Mouse (Mus musculus) hindbrain, embryonic 10.5 days (tissue): ENCODE measurements at regions not wholly inside any gene's neighbourhood (a gene's known extent, or its start where the extent isn't known, plus 50 kb on each side); places are given as distances from the start of the nearest gene placed in this dataset.

Experiments
- DNase-seq: peaks from one replicate; pipeline ENCODE4 v3.0.0-alpha.2; 2017; ENCODE audit warnings: low spot score
- H3K27ac ChIP-seq: fragments of 300-500 bp; sonication (generic); 2 replicates; pipeline ENCODE4 v1.5.1; 2016; ENCODE audit warnings: mild to moderate bottlenecking, moderate library complexity
- H3K27me3 ChIP-seq: fragments of 300-500 bp; sonication (generic); 2 replicates; pipeline ENCODE4 v1.6.1; 2016; ENCODE audit warnings: mild to moderate bottlenecking; ENCODE audit not compliant: poor library complexity, insufficient read depth, severe bottlenecking
- H3K36me3 ChIP-seq: fragments of 300-500 bp; sonication (generic); 2 replicates; pipeline ENCODE4 v1.6.1; 2016; ENCODE audit warnings: mild to moderate bottlenecking, moderate library complexity
- H3K4me1 ChIP-seq: fragments of 300-500 bp; sonication (generic); replicated peaks from 2 replicates; pipeline ENCODE4 v1.6.1; 2016; ENCODE audit warnings: mild to moderate bottlenecking
- H3K4me3 ChIP-seq: fragments of 300-500 bp; sonication (generic); 2 replicates; pipeline ENCODE4 v1.5.1; 2016; ENCODE audit warnings: mild to moderate bottlenecking, moderate library complexity
- H3K9me3 ChIP-seq: fragments of 300-500 bp; sonication (generic); 2 replicates; pipeline ENCODE4 v1.6.1; 2016; ENCODE audit warnings: mild to moderate bottlenecking, moderate library complexity
- WGBS: fragments of 180-500 bp; shearing (Covaris S2); methylation state at CpG from one replicate; pipeline ENCODE4 v1.1.7; 2016; 5-methylcytosine and 5-hydroxymethylcytosine counted together

DNA sequence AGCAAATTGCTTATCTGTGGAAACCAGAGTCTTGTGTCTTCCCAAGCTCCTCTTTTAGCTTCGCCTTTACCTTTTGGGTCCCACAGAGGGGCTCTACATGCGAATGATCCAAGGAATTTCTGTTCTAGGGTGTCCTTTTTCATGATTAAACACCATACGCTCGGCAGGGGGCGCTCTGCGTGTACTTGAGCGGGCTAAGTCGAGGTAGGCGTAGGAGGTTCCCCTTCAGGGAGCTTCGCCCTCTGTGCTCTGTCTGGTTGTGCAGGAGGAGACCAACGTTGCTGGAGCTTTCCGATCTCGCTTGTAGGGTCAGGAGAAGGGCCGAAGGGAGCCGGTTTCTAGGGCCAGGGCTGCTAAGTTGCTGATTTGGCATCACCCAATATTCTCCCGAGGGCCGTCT lies 310.7 kb upstream of the 4930535I16Rik start:
- WGBS = 14% methylated on average over 17 of the region's 17 CpGs
- peak overlapping the region; percentile 9; the same call in 1 of the 2 replicates for H3K27ac ChIP-seq
- DNase-seq = peak; percentile 84
- H3K9me3 ChIP-seq = 0 out of 2 replicates have a peak, but pooled peaks cover 4% of the 10 kb centered on the region
- H3K4me3 ChIP-seq = no peak overlapping the region
- H3K27me3 ChIP-seq = peaks cover 50% of the 10 kb centered on the region
- no peaks in the 10 kb centered on the region for H3K36me3 ChIP-seq
- H3K4me1 ChIP-seq = peaks cover 15% of the 10 kb centered on the region; the same call in 1 of the 2 replicates

DNA sequence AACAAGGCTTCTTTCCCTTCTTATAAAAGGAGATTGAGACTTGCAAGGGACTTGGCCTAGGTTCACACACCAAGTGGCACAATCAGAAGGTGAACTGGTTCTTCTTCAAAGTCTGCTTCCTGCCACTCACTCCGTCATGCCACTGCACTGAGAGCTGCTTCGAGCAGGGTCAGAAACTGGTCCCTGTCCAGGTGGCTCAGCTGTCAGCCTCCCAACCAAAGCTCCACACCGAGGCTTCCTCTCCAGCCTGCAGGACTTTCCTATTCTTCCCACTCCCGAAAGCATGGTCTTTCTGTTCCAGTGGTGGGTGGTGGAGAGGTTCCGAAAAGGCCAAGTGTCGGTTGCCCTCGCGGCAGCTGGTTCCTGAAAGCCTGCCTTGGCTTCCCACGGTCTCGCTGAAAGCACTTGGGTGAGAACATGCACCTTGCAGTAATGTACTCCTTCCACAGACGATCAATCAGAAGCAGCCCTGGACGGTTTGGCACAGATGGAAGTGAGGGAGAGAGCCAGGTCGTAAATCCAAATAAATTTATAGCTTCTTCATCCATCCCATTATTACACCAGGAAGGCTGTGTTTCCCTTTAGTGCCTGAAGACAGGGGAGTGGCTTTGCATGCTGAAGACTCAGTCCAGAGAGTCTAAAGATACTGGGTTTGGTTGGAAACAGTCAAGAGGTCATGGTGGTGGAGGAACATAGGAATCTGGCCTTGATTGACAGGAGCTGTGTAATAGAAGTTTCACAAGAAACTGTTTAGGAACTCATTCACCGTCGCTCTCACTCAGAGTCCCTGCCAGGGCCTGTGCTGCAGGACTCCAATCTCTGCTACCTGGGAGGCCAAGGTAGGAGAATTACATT lies 306.1 kb upstream of the 4930535I16Rik start:
- Histone ChIP-seq H3K27ac (no peak overlapping the region), H3K4me3 (no peak overlapping the region), H3K4me1 (peaks cover 7% of the 10 kb centered on the region; the same call in 1 of the 2 replicates), H3K36me3 (no peaks in the 10 kb centered on the region), H3K9me3 (no peaks in the 10 kb centered on the region), H3K27me3 (peaks cover 44% of the 10 kb centered on the region)
- no peak for DNase-seq
- 79% methylated on average over 15 of the region's 15 CpGs for WGBS

DNA sequence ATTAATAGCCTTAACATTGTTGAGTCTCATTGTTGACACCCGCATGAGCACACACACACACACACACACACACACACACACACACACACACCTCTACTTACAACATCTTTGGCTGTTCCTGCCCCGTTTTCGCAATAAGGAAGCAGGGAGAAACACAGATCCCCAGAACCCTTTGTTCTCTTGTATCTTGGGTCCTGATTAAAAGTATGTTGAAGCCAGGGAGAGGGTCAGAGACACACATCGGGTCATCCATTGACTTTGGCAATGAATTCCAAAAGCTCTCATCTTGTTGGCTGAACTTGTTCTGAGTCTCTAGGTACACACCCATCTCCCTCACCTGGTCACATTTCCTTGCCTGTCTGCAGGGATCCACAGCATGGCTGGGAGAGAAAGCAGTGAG lies 303.9 kb upstream of the 4930535I16Rik start:
- no peaks in the 10 kb centered on the region for H3K36me3 ChIP-seq
- DNase-seq = no peak
- H3K4me1 ChIP-seq = peaks cover 9% of the 10 kb centered on the region
- no peak overlapping the region for H3K27ac ChIP-seq
- H3K4me3 ChIP-seq = no peak overlapping the region
- WGBS = 90% methylated on average over 4 of the region's 4 CpGs
- H3K27me3 ChIP-seq = peaks cover 39% of the 10 kb centered on the region
- no peaks in the 10 kb centered on the region for H3K9me3 ChIP-seq

DNA sequence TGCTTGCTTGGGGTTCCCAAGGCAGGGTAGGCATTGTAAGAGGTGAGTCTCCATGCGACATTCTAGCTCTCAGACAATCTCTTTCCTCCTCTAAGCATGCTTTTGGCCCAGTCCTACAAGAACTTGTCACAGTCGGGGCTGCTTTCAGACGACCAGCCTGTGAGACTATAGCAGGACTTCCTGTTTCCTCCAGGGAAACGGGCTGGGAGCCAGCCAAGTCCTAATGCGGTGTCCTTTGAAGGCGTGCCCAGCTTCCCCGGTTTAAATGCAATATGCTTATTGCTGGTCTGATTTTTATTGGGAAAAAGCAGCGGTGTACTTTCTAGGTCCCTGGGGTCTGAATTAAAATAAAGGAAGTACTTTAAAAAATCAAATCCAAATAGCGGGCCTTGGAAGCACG lies 299.4 kb upstream of the 4930535I16Rik start:
- H3K4me3 ChIP-seq = no peak overlapping the region
- WGBS = 63% methylated on average over 10 of the region's 10 CpGs
- H3K27ac ChIP-seq = no peak overlapping the region; the same call in 1 of the 2 replicates
- no peak for DNase-seq
- H3K4me1 ChIP-seq = peaks cover 16% of the 10 kb centered on the region
- H3K27me3 ChIP-seq = peaks cover 13% of the 10 kb centered on the region; the same call in 1 of the 2 replicates
- H3K36me3 ChIP-seq = no peaks in the 10 kb centered on the region
- H3K9me3 ChIP-seq = no peaks in the 10 kb centered on the region

DNA sequence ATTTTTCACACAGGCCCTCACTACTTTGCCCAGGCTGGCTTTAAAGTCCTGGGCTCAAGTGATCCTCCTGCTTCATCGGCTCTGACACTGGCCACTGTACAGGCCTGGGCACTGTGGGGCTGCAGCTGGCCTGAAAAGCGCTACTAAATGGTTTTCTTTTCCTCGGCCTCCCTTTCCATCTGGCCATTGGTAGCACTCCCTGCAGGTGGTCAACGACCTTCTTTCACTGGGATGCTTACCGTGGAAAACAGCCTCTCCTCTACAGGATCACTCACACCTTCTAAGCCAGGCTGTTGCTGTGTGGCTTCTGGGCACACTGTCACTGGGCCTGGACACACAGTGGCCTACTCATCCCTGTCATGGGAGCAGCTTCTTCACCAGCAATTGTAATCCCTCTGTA lies 298.5 kb upstream of the 4930535I16Rik start:
- no peaks in the 10 kb centered on the region for H3K9me3 ChIP-seq
- no peaks in the 10 kb centered on the region for H3K36me3 ChIP-seq
- H3K4me1 ChIP-seq = peaks cover 16% of the 10 kb centered on the region
- no peak overlapping the region for H3K27ac ChIP-seq
- H3K4me3 ChIP-seq = no peak overlapping the region
- H3K27me3 ChIP-seq = 0 out of 2 replicates have a peak, but pooled peaks cover 6% of the 10 kb centered on the region
- 26% methylated on average over 5 of the region's 5 CpGs for WGBS
- no peak for DNase-seq

DNA sequence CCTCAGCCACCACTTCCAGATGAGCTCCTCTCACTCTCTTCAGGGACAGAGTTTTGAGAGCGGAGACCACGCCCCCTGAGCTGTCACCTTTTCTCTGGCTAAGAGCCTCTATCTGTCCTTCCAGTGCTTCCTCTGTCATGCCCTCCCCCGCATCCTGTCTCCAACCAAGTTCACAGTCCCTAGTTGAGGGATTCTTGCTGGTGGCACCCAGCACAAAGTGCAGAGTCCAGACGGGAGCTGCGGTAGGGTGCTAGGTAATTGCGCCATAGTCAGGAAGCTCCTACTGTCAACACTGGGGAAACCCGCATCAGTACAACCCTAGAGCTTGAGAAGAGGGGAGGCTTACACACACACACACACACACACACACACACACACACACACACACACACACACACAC lies 297.3 kb upstream of the 4930535I16Rik start:
- 88% methylated on average over 7 of the region's 7 CpGs for WGBS
- no peak for DNase-seq
- H3K27me3 ChIP-seq = no peaks in the 10 kb centered on the region

DNA sequence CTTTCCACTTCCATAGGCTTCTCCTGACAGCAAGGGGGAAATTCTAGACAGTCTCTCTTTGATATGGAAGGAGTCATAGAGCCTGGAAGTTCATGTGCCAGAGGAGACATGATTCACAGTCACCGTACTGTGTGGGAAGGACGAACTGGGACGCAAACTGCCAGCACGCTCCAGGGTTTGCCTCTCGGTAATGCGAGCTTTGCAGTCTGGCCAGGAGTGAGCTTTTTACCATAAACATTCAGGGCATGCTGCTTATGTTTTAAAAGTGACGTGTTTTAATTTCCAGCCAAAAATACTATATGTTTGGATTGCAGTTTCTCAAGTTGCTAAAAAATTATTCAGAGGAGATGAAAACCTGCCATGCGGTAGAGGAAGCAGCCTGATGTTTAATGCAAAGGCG lies 292.3 kb upstream of the 4930535I16Rik start:
- Histone ChIP-seq H3K9me3 (no peaks in the 10 kb centered on the region), H3K36me3 (no peaks in the 10 kb centered on the region), H3K27me3 (no peaks in the 10 kb centered on the region), H3K4me3 (no peak overlapping the region), H3K4me1 (0 out of 2 replicates have a peak, but pooled peaks cover 2% of the 10 kb centered on the region), H3K27ac (no peak overlapping the region)
- DNase-seq = no peak
- WGBS = 90% methylated on average over 9 of the region's 9 CpGs

More for the DNA sequence above, 297.3 kb upstream of the 4930535I16Rik start:
- no peaks in the 10 kb centered on the region for H3K36me3 ChIP-seq
- H3K4me1 ChIP-seq = peaks cover 16% of the 10 kb centered on the region
- H3K4me3 ChIP-seq = no peak overlapping the region
- no peaks in the 10 kb centered on the region for H3K9me3 ChIP-seq
- no peak overlapping the region for H3K27ac ChIP-seq

DNA sequence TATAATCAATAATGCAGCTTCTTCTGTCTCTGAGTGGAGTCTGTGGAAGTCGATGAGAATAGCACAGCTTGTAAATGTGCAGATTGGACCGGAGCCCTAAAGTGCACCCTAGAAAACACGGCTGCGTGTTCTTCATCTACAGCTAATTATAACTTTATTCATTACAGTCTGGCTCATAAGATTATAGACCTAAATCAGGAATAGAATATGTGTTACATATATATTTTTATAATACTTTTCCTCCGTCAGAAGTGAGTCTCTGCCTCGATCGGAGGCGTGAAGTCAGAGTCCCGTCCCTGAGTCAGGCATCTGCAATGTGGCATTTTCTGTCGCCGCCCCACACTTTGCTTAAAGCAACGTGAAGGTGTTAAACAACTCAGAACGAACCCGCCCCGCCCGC lies 288.7 kb upstream of the 4930535I16Rik start:
- no peak overlapping the region for H3K27ac ChIP-seq
- H3K4me1 ChIP-seq = 0 out of 2 replicates have a peak, but pooled peaks cover 2% of the 10 kb centered on the region
- H3K27me3 ChIP-seq = peaks cover 6% of the 10 kb centered on the region; the same call in 1 of the 2 replicates
- no peaks in the 10 kb centered on the region for H3K36me3 ChIP-seq
- H3K9me3 ChIP-seq = no peaks in the 10 kb centered on the region
- WGBS = 90% methylated on average over 16 of the region's 16 CpGs
- no peak for DNase-seq
- H3K4me3 ChIP-seq = no peak overlapping the region

DNA sequence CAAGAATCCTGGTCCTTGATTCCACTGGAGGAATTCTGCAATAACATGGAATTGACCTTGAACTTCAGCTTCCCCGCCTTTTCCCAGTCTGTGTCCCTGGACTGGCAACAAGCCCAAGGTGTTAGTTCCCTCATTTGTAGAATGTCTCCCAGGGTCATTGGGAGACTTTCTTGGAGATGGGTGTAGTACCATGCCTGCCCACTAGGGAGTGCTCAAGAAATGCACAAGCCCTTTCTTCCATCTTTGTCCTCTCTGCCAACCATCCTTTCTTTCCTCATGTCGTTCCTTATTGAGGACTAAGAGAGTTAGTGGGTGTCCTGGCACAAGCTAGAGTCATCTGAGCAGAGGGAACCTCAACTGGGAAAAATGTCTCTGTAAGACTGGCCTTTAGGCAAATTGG lies 285.9 kb upstream of the 4930535I16Rik start:
- Histone ChIP-seq H3K4me1 (peaks cover 26% of the 10 kb centered on the region), H3K27ac (no peak overlapping the region), H3K9me3 (no peaks in the 10 kb centered on the region), H3K4me3 (no peak overlapping the region), H3K36me3 (no peaks in the 10 kb centered on the region), H3K27me3 (peaks cover 33% of the 10 kb centered on the region)
- WGBS = 72% methylated on average over 2 of the region's 2 CpGs
- no peak for DNase-seq

DNA sequence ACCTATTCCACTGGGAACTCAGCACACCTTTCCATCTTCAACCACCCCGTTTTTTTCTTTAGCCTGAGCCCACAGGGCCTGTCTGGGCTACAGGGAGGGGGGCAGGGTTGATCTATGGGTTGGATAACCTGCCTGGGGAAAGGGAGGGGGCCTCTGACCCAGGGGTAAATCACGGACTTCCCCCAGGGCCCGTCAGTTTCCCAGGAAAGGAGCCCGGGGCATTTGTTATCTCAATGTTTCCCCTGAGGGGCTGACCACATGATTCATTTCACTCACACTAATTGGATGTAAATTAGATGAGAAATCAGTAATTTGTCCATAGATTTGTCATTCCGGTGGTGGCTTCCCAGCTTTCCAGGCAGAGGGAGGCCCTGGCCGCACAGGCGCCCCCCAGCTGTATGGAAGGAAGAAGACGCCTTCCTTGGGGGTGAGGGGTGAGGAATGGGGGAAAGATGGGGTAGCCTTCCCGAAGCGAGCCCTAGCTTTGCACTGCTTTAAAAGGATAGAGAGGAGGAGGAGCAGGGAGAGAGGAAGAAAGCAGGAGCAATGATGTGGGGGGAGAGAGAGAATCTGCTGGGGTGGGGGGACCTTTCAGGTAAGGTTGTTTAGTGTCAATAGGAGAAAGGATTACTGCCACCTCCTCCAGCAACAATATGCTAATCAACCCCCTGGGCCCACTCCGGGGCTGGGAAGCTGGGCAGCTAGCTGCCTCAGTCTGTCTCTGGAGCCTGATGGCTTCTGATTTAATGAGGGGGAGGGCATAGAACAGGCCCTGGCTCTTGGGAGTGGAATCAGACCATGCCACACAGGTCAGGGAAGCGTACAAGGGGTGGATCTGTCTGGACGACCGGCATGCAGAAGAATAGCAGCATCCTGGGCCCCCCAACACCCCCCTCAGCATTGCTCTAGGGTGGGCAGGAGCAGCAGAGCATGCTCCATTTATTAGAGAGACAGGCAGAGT lies 282.3 kb upstream of the 4930535I16Rik start:
- WGBS = 19% methylated on average over 14 of the region's 14 CpGs
- Histone ChIP-seq H3K4me3 (no peak overlapping the region), H3K36me3 (no peaks in the 10 kb centered on the region), H3K27ac (peak overlapping the region; percentile 50), H3K27me3 (peaks cover 57% of the 10 kb centered on the region), H3K9me3 (no peaks in the 10 kb centered on the region), H3K4me1 (peaks cover 39% of the 10 kb centered on the region)
- peak; percentile 30 for DNase-seq

DNA sequence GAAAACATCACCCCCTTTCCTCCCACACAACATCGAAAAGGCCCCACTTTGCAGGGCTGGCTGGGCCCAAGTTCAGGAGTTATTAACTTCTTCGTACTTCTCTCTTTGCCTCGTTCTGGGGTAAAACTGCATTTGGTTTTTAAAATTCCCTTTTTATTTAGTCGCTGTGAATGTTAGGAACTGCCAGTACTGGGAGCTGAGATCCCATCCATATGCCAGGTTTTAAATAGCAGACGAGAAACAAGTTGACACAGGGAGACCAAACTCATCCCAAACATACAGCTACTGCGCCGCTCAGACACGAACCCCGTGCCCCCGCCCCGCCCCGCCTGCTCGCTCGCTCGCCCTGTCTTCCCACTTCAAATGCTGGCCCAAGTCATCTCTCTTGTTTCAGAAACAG lies 281.0 kb upstream of the 4930535I16Rik start:
- Histone ChIP-seq H3K4me3 (no peak overlapping the region), H3K27ac (no peak overlapping the region), H3K9me3 (no peaks in the 10 kb centered on the region), H3K36me3 (no peaks in the 10 kb centered on the region), H3K4me1 (peaks cover 39% of the 10 kb centered on the region), H3K27me3 (peaks cover 64% of the 10 kb centered on the region)
- WGBS = 55% methylated on average over 15 of the region's 15 CpGs
- DNase-seq = no peak

DNA sequence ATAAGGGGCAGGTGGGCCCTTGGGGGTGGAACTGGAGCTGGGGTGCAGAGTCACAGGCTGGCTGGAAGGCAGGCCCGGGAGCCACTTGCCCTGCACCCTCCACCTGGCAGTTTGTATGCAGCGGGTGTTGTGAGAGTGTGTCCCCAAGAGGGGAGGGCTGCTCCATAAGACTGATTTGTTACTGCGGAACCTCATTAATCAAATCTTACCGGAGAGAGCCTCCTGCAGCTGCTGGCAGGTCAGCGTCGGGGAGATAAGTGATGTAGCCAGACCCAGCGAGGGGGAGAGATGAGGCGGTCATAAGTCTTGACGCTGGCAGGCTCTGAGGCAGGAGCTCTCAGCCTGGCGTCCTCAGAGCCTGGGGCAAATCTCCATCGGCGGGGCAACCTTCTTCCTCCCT lies 278.9 kb upstream of the 4930535I16Rik start:
- no peak for DNase-seq
- H3K4me3 ChIP-seq = no peak overlapping the region
- H3K4me1 ChIP-seq = peaks cover 39% of the 10 kb centered on the region
- H3K36me3 ChIP-seq = no peaks in the 10 kb centered on the region
- 42% methylated on average over 12 of the region's 12 CpGs for WGBS
- no peaks in the 10 kb centered on the region for H3K9me3 ChIP-seq
- H3K27ac ChIP-seq = peak overlapping the region; percentile 53; the same call in 1 of the 2 replicates
- peaks cover 63% of the 10 kb centered on the region for H3K27me3 ChIP-seq
